Mouse (Mus musculus) retina, postnatal 7 days (tissue): ENCODE measurements around the gene Slc34a2.

Experiments
- DNase-seq: peaks from one replicate; pipeline ENCODE4 v3.0.0-alpha.2; 2012; ENCODE audit warnings: low read depth, low spot score

Slc34a2 gene

DNA sequence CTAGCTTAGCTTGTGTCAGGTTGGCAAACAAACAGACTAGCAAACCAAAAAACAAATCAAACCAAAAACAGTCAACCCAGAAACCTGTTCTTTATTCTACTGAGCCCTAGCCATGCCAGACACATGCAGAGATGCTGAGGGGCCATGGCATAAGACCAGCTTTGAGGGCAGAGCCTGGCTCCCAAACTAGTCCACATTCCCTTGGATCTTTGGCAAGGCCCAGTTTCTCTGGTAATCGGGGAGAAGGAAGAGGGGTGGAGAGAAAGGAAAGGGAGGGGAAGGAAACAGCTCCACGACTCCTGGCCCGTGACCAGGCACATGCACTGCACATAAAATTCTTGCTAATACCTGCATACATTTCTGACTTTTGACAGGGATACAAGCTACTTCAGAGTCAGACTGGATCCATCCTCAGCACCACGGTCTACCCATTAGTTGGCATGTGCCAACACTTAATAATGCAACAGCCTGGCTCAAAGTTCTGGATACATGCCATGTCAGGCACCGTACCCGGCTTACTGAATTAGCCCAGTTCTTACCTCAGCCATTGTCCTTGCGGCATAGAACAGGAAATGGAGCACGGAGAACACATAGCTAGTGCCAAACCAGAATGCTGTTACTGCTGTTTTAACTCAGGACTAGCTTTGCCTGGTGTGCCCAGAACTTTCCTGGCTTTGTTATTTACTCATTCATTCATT, 12.5 kb upstream of the Slc34a2 start:
- DNase-seq: no peak

DNA sequence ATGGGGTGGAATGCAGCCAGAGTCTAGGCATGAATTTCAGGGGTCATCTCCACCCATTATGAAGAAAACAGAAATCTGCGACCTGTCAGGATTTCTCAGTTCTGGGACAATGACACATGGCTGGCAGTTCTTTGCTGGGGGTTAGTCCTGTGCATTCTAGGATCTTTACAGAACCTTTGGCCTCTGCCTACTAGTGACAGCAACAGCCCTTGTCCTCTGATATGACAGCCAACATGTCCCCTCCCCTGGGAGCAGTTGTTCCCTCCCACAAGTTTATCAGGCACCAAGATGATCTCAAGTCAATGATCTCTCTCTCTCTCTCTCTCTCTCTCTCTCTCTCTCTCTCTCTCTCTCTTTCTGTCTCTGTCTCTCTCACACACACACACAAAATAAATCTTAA, 6.5 kb upstream of the Slc34a2 start:
- no peak for DNase-seq

DNA sequence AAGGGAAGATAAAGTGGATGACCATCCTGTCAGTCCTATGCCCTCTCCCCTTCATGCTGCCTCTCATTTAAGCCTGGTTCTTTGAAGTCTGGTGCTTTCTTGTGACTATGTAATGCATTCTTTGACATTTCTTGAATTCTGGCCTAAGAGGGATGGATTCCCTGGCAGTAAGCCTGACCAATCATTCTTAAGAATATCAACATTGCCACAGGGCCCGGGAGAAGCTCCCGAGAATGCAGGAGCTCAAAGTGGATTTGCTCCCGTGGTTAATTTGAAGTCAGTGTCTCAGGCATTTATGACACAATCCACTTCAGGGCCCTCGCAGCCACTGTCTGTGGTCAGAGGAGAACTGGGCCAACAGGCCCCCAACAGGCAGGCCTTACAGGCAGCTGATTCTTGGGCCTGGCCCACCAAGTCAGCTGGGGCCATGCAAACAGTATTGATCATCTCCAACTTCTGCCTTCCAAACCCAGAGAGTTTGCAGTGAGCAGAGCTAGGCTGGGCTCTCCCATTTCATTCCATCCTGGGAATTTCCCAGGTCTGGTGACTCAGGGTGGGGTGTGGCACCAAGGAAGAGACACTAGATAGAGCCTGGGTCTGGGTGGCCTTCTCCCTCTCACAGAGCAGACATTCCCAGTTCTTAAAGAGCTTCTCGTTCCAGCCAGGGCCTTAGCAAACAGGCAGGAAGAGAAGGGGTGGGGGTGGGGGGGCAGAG, 4.3 kb downstream of the Slc34a2 start:
- no peak for DNase-seq

DNA sequence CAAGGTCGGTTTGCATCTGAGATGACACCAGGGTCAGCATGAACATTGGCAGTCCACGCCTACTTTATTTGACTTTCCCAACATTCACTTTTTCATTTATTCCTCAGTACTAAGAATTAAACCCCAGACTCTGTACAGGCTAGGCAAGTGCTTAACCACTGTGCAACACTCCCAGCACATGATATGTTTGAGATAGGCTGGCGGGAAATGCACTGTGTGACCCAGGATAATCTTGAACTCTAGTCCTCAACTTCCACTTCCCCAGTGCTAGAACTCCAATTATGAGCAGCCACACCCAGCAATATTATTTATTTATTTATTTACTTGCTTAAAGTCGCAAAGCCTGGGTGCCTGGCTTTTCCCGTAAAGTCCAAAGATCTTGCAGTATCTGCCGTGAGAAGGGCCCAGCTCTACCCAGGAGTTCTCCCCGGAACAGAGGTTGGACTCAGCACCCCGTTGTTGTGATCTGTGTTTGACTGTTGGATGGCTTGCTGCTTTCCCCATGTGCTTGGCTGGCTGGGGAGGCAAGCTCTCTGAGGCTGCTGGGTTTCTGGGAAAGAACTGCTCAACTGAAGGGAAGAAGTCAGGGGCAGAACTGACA, 5.0 kb downstream of the Slc34a2 start:
- no peak for DNase-seq

DNA sequence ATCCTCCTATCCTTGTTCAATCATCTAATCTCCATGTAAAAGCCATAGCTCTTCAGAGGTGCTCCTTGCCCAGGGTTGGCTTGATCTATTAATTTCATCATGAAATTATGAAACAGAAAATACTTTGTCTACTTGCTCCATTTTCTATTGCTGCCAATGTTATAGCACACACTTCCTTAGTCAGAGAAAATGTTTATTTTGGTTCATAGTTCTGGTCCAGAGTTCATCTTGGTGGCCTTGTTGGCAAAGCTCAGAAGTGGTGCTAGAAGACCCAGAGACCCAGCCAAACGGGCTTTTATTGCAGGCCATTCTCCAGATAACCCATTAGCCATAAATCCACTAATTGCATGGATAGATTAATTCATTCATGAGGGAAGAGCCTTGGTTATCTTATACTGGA, 5.8 kb downstream of the Slc34a2 start:
- DNase-seq: no peak

DNA sequence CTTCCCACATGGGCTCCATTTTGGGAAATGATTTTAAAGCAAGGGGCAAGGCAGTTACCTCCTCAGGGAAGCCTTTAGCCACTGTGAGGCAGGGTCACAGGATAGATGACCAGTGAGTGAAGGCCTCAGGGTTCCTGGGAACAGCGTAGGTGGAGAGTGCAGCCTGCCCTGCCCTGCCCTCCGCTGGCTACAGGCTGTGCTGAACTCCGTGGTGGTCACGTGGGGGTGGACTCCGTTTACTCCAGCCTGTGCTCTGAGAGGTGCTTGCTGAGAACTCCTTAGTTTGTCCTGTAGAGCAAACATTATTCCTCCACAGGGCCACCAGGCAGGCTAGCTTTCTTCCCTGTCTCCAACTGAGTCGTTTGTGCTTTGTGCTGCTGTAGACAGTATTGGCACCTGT, 10.1 kb downstream of the Slc34a2 start:
- DNase-seq: no peak

DNA sequence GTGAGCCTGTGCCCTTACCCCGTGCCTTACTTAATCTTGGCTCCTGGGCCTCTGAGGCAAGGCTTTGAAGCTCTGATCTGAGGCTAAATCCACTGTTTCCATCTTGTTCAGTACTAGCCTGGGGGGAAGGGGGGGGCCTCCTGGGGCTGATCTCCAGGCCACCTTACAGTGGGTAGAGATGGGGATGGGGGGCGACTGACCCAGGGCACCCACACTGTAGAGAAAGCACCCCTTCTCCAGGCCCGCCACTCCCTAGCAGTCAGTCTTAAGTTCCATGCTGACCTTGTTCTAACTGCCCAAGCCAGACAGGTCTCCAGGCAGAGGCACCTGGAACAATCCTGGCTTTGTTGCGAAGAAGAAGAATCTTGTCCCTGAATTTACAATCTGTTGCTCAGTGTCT, 10.7 kb downstream of the Slc34a2 start:
- DNase-seq: no peak

DNA sequence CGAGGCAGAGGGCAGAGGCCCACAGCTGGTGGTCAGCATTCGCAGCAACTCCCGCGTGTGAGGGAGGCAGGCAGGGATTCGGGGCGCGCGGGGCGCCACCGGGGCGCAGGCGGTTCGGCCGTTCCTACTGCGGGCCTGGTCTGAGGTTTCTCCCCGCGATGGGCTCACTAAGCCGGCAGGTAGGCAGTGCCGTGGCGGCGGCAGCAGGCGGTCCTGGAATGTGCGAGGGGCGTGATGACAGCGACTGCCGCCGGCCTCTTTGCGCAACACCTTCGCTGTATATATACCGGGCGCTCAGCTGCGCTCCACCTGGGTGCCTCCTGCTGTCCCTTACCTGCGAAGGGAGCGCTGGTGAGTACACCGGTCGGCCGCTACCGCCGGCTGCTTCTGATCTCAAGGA, 11.2 kb downstream of the Slc34a2 start:
- no peak for DNase-seq

DNA sequence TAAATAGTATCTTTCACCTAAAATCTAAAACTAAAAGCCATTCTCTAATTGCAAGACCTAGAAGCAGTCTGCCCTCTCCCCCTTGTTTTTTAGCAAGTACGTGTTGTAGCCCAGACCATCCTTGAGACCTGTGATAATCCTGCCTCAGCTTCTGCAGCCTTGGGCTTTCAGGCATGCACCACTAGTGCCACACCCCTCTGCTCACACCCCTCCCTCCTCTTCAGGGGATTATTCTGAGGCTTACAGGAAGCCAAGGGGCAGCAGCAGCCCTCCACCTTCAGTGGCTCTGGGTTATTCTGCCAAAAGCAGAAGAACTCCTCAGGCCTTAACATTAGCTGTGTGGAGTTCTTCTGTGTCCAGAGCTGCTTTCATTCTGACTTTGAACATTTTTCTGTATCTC, 13.1 kb downstream of the Slc34a2 start:
- no peak for DNase-seq

DNA sequence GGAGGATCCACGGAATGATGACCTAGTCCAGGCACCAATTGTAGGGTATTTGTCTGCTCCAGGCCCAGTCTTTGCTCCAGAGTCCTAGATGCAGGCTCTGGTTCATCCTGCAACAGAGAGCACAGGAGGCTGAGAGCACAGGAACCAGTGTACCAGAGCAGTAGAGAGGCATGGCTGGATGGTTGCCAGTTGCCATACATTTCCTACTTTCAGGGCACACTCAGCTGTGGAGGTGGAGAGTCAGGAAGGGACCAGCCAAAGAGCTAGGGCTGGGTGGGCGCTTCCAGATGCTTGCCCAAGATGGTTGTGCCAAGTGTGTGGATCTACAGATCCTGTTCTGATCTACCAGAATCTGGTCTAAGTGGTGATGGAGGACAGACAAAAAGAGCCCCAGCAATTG, 15.4 kb downstream of the Slc34a2 start:
- no peak for DNase-seq

DNA sequence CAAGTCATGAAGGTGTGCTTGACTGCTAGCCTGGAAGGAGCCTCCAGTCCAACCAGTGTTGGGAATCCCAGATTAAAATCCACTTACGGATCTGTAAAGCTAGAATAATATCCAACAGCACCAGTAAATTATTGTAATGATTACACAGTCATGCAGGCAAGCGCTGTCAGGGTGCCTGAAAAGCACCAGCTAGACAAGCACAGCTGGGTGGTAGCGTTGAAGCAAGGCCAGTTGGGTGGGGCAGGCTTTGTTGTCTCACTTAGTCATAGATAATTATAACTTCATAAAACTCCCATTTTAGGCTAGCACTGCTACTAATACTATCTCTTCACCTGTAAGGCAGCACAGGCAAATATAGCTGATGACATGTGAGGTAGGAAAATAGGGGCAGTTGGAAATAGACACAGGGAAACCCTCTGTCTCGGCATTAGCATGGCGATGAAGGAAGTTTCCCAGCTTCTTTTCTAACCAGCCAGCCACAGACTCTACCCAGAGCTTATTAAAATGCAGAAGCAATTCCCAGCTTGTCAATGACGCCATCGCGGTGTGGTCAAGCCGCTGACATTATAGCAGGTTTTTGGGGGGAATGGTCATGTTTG, 23.8 kb downstream of the Slc34a2 start:
- no peak for DNase-seq

DNA sequence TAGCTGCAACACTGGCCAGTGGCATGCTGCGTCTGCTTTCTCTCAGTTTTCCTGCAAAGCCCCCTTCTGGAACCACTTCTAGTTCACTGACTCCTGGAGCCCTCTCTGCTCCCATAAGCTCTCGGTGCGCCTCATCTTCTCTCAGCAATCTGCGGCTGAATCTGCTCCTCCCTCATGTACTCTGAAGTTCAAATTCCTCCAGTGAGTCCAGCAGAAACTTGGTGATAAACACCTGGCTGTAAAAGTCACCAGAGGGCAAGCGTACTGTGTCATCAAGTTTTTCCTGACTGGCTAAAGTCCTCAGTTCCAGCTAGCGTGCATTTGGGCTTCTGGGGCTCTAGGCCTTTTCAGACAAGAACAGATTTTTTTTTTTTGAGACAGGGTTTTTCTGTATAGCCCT, 36.7 kb downstream of the Slc34a2 start:
- no peak for DNase-seq

DNA sequence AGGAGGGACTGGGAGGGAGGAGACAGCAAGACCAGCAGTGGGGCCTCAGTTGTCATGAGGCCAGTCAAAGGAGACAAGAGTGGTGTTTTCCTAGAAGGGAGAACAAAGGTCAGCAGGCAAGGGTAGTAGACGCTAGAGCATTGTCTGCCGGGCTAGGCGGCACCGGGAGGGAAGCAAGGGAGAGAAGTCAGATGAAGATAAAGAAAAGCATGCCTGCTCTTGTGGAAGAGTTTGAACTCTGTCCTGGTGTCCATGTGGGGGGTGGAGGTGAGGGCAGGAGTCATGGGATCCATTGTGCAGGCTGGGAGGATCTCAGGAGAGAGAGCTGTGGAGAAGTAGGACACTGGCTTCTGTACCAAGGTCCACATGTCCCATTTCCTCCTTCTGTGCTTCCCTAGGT, 40.6 kb downstream of the Slc34a2 start:
- no peak for DNase-seq

DNA sequence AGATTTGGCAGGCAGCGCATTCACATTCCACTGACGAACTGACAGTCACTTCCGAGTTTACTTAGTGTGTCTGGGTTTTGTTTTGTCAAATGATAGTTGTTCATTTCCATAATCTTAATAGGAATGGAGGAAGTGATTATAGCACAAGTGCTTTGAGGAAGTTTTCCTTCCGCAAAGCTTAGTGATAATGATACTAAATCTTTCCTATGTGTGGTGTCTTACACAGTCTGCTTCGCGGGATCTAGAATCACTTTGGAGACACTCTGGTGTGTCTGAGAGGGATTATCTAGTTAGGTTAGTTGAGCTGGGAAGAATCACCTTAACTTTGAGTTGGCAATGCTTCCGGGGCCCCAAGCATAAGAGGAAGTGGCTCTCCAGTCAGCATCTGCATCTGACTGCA, 49.6 kb downstream of the Slc34a2 start:
- DNase-seq: no peak

DNA sequence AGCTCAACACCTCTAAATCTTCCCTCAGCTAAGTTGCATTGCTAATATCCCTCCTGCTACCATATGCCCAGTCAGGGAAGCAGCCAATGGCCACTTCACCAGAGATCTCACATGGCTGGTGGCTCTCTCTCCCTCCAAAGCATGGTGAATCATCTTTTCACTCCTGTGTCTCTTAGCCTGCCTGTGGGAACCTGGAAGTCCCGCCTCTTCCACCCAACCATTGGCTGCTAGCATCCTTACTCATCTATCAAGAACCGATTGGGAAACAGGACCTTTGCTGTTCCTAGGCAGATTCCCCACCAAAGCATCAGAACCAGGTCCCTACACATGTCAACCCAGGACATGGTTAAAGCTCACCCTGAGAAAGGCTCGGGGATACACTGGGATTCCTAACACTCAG, 53.5 kb downstream of the Slc34a2 start:
- no peak for DNase-seq

DNA sequence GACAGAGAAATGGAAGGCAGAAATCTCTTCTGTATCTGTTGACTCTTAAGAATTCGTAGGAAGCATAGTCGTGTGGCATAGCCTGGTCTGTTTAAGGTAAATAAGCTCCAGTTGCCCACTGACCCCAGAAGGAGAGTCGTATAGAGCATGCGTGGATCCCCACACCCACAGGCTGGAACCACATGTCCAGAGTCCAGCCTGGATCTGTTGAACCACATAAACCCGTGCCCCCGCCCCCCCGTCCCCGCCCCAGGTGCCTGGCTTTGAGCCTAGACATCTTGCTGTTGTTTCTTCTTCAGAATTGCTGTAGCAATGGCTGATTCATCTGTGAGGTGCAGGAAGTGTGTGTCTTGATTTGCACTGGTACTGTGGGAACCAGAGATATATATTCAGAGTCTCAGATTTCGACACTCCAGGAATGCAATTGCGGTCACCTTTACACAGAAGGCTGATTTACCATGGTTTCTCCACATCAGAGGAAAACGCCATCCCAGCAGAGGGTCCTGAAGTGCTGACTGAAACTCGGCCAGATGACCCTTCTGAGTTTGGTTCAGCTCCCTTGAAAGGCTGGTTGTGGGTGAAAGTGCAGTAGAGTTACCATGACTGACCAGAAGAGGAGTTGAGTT, 64.1 kb downstream of the Slc34a2 start:
- no peak for DNase-seq

DNA sequence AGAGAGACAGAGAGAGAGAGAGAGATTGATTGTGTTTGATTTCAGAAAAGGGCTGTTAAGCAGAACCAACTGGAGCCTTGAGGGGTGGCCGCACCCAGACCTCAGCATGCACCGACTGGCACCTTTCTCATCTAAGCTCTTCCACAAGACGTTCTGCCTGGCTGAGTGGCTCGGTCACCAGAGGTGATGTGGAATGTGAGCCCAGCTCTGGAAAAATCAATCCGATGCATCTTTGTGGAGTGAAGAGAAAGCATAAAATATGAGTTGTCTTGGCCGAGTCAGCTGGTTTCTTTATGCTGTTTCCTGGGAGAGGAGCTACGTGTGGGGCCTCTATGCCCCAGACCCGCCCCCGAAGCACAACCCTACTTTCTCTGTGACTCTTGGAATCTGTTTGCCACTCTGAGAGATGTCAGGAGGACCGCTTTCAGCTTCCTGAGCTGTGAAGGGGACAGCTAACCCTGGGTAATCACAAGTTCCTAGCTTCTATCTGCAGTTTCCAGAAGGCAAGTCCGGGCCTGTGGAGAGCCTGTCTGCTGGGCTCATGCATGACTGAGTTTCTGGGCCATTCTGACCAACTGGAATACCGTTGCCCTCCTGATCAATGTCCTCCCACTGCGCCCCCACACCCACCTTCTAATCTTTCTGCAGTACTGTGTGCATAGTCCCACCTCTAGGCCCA, 66.4 kb downstream of the Slc34a2 start:
- DNase-seq: no peak

DNA sequence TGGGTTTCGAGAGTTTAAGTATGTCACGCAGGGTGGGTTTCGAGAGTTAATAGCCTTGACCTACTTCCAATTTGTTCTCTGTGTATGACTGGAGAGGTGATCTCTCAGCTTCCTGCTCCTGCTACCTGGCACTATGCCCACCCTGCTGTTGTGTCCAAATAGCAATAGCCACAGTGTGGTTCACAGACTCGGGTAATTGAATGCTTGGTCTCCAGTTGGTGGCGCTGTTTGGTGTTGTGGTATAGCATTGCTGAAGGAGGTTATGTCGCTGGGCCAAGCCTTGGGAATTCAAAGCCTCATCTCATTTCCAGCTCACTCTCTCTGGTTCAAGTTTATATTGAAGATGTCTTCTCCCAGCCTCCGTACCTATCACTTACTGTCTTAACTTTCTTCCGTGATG, 67.8 kb downstream of the Slc34a2 start:
- DNase-seq: no peak

DNA sequence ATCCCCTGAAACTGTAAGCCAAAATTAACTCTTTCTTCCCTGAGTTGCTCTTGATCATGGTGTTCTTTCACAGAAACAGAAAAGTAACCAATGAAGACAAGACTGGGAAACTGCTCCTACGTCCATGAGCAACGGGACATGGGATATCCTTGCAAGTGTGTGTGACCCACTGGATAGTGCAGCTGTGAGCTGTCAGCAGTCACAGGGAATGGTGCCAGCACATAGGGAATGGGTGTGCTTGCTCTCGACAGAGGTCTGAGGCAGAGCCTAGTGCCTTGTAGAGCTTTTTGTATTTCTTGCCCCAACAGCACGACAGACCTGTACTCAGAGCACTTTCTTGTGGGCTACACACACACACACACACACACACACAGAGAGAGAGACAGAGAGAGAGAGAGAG, 68.2 kb downstream of the Slc34a2 start:
- no peak for DNase-seq

DNA sequence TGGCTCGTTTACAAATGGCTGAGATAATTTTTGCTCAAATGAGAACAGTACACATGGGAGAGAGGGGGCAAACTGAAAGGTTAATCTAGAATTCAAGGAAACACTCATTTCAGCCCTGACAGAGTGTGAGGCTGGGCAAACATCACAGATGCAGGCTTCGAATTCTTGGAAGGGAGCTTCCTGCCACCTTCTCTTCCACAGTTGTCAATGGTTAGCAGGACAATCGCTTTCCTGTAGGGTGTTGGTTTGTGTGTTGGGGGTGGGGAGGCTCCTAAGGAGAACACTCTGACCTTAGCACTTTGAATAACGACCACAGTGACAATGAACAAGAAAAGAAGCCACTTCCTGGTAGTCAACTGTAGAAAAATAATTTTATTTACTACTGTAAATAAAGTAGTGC, 68.8 kb downstream of the Slc34a2 start:
- no peak for DNase-seq

DNA sequence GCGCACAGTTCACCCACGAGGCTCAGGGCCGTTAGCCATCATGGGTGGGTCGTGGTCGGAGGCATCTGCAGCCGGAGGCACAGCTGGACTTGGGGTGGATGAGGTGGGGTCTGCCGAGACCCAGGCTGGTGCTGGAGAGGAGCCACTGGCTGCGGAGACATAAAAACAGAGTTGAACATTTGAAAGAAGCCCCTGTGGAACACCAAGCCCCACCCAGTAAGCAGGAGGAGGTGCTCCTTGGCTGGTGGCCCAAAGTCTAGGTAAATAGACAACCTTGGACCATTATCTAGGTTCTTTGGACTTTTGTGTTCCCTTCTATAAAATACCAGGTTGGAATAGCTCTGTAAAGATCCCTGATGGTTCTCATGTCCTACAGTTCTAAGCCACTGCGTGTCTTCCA, 70.1 kb downstream of the Slc34a2 start:
- DNase-seq: no peak

DNA sequence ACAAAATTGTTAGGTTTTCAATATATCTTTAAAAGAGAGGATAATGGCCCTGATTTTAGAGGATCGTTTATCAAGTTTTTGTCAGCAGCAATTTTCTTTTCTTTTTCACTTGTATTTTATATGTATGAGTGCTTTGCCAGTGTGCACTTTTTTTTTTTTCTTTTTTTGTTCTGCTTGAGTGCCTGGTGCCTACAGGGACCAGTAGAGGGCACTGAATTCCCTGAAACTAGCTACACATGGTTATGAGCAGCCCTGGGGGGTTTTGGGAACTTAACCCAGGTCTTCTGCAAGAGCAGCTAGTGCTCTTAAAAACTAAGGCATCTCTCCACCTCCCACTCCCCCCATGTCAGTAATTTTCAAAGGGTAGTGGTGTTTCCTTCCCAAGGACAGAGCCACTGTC, 70.8 kb downstream of the Slc34a2 start:
- DNase-seq: no peak
